Mouse (Mus musculus): ENCODE measurements around the gene Fgfr2. TPM values are rescaled to one million over a fixed set of nuclear protein-coding genes. Genes with fewer than 3 reads are reported as not detected.

Fgfr2 gene
- polyA plus RNA-seq, 1 experiment from 2014 or later, result 110 TPM

- Histone ChIP-seq H3K4me3 (ENCODE audit: low read depth, low read length) (no peak overlapping the region), H3K4me1 (ENCODE audit: insufficient read depth, low read depth, low read length) (peaks cover 7% of the 10 kb centered on the region; the same call in 1 of the 2 replicates), H3K9ac (replicated peaks; ENCODE audit: low read depth) (no peak overlapping the region), H3K4me2 (replicated peaks; ENCODE audit: low read depth, low read length) (no peak overlapping the region), H3K36me3 (ENCODE audit: insufficient read depth, low read length) (no peaks in the 10 kb centered on the region), H3K27me3 (replicated peaks; ENCODE audit: insufficient read depth, low read length) (no peaks in the 10 kb centered on the region), H3K27ac (ENCODE audit: low read length) (no peak overlapping the region), H3K9me3 (ENCODE audit: low read length) (no peaks in the 10 kb centered on the region)
- ATAC-seq, result no peak
- no peak for DNase-seq (ENCODE audit: low spot score)
- 38% methylated on average over 4 of the region's 4 CpGs for WGBS
- TF ChIP-seq CTCF (IDR thresholded peaks at IDR 0.05), result no peak
These were observed 2906.9 kb downstream of the Fgfr2 start for GRCm38 (mm10) chr7:130216272-130216671.

GRCm38 (mm10) chr7:130215348-130216252 lies 2907.6 kb downstream of the Fgfr2 start:
- no peaks in the 10 kb centered on the region for H3K36me3 ChIP-seq (ENCODE audit: insufficient read depth, low read length)
- 47% methylated on average over 21 of the region's 21 CpGs for WGBS
- DNase-seq (ENCODE audit: low spot score), result peak; percentile 88
- no peak overlapping the region for H3K4me3 ChIP-seq (ENCODE audit: low read depth, low read length)
- TF ChIP-seq CTCF (IDR thresholded peaks at IDR 0.05), result no peak
- no peak for TF ChIP-seq EP300 (IDR thresholded peaks at IDR 0.05)
- no peak overlapping the region for H3K9ac ChIP-seq (replicated peaks; ENCODE audit: low read depth)
- H3K4me2 ChIP-seq (replicated peaks; ENCODE audit: low read depth, low read length), result no peak overlapping the region
- H3K27me3 ChIP-seq (replicated peaks; ENCODE audit: insufficient read depth, low read length), result no peaks in the 10 kb centered on the region
- H3K9me3 ChIP-seq (ENCODE audit: low read length), result no peaks in the 10 kb centered on the region
- H3K4me1 ChIP-seq (ENCODE audit: insufficient read depth, low read depth, low read length), result peaks cover 7% of the 10 kb centered on the region; the same call in 1 of the 2 replicates
- H3K27ac ChIP-seq (ENCODE audit: low read length), result peak overlapping the region; percentile 47; the same call in 1 of the 2 replicates
- peak; percentile 72 for ATAC-seq

- DNase-seq (ENCODE audit: low spot score) (no peak), ATAC-seq (no peak)
- WGBS, result 84% methylated on average over 5 of the region's 5 CpGs
- H3K36me3 ChIP-seq (ENCODE audit: insufficient read depth, low read length), result no peaks in the 10 kb centered on the region
- H3K27ac ChIP-seq (ENCODE audit: low read length), result peak overlapping the region; percentile 14; the same call in 1 of the 2 replicates
- no peaks in the 10 kb centered on the region for H3K9me3 ChIP-seq (ENCODE audit: low read length)
- peaks cover 3% of the 10 kb centered on the region; the same call in 1 of the 2 replicates for H3K4me1 ChIP-seq (ENCODE audit: insufficient read depth, low read depth, low read length)
- H3K27me3 ChIP-seq (replicated peaks; ENCODE audit: insufficient read depth, low read length), result no peaks in the 10 kb centered on the region
- no peak overlapping the region for H3K4me2 ChIP-seq (replicated peaks; ENCODE audit: low read depth, low read length)
- no peak overlapping the region for H3K9ac ChIP-seq (replicated peaks; ENCODE audit: low read depth)
- TF ChIP-seq CTCF (IDR thresholded peaks at IDR 0.05) (no peak), EP300 (IDR thresholded peaks at IDR 0.05) (no peak)
- no peak overlapping the region for H3K4me3 ChIP-seq (ENCODE audit: low read depth, low read length)
These were observed 2910.0 kb downstream of the Fgfr2 start for GRCm38 (mm10) chr7:130213156-130213555.

- Histone ChIP-seq H3K9ac (replicated peaks; ENCODE audit: low read depth) (no peak overlapping the region), H3K4me3 (ENCODE audit: low read depth, low read length) (no peak overlapping the region), H3K9me3 (ENCODE audit: low read length) (no peaks in the 10 kb centered on the region), H3K27ac (ENCODE audit: low read length) (no peak overlapping the region), H3K4me1 (ENCODE audit: insufficient read depth, low read depth, low read length) (peaks cover 3% of the 10 kb centered on the region; the same call in 1 of the 2 replicates), H3K27me3 (replicated peaks; ENCODE audit: insufficient read depth, low read length) (no peaks in the 10 kb centered on the region), H3K4me2 (replicated peaks; ENCODE audit: low read depth, low read length) (no peak overlapping the region), H3K36me3 (ENCODE audit: insufficient read depth, low read length) (no peaks in the 10 kb centered on the region)
- DNase-seq (ENCODE audit: low spot score) (no peak), ATAC-seq (no peak)
- no peak for TF ChIP-seq CTCF (IDR thresholded peaks at IDR 0.05)
- TF ChIP-seq EP300 (IDR thresholded peaks at IDR 0.05), result no peak
- 68% methylated on average over 5 of the region's 5 CpGs for WGBS
These were observed 2911.7 kb downstream of the Fgfr2 start for GRCm38 (mm10) chr7:130211411-130211810.

- Histone ChIP-seq H3K27ac (ENCODE audit: low read length) (peak overlapping the region; percentile 16; the same call in 1 of the 2 replicates), H3K4me2 (replicated peaks; ENCODE audit: low read depth, low read length) (no peak overlapping the region), H3K27me3 (replicated peaks; ENCODE audit: insufficient read depth, low read length) (no peaks in the 10 kb centered on the region), H3K4me3 (ENCODE audit: low read depth, low read length) (no peak overlapping the region), H3K4me1 (ENCODE audit: insufficient read depth, low read depth, low read length) (peaks cover 3% of the 10 kb centered on the region; the same call in 1 of the 2 replicates), H3K36me3 (ENCODE audit: insufficient read depth, low read length) (no peaks in the 10 kb centered on the region), H3K9me3 (ENCODE audit: low read length) (no peaks in the 10 kb centered on the region), H3K9ac (replicated peaks; ENCODE audit: low read depth) (no peak overlapping the region)
- DNase-seq (ENCODE audit: low spot score) (no peak), ATAC-seq (no peak)
- no peak for TF ChIP-seq CTCF (IDR thresholded peaks at IDR 0.05)
- no peak for TF ChIP-seq EP300 (IDR thresholded peaks at IDR 0.05)
- WGBS, result 84% methylated on average over 4 of the region's 4 CpGs
These were observed 2914.5 kb downstream of the Fgfr2 start for GRCm38 (mm10) chr7:130208601-130209000.

- H3K4me1 ChIP-seq (ENCODE audit: insufficient read depth, low read depth, low read length), result peaks cover 3% of the 10 kb centered on the region; the same call in 1 of the 2 replicates
- no peaks in the 10 kb centered on the region for H3K27me3 ChIP-seq (replicated peaks; ENCODE audit: insufficient read depth, low read length)
- no peaks in the 10 kb centered on the region for H3K9me3 ChIP-seq (ENCODE audit: low read length)
- H3K9ac ChIP-seq (replicated peaks; ENCODE audit: low read depth), result no peak overlapping the region
- DNase-seq (ENCODE audit: low spot score), result peak; percentile 57
- H3K4me3 ChIP-seq (ENCODE audit: low read depth, low read length), result no peak overlapping the region
- 0 out of 2 replicates have a peak, but pooled peaks have one; percentile 22 for TF ChIP-seq EP300 (IDR thresholded peaks at IDR 0.05)
- no peak for TF ChIP-seq CTCF (IDR thresholded peaks at IDR 0.05)
- peak; percentile 79 for ATAC-seq
- WGBS, result 44% methylated on average over 6 of the region's 6 CpGs
- no peaks in the 10 kb centered on the region for H3K36me3 ChIP-seq (ENCODE audit: insufficient read depth, low read length)
- H3K27ac ChIP-seq (ENCODE audit: low read length), result peak overlapping the region; percentile 12; the same call in 1 of the 2 replicates
- no peak overlapping the region for H3K4me2 ChIP-seq (replicated peaks; ENCODE audit: low read depth, low read length)
These were observed 2917.0 kb downstream of the Fgfr2 start for GRCm38 (mm10) chr7:130206181-130206582.
